Mouse (Mus musculus) embryonic facial prominence, embryonic 13.5 days (tissue): ENCODE results near the gene Trp53bp1. TPM values are rescaled to one million over a fixed set of nuclear protein-coding genes. Genes with fewer than 3 reads are reported as not detected.
A peak's percentile ranks its signal among the peaks of the same experiment; 100 is the strongest.

Source experiments
- ATAC-seq: fragments of 200-750 bp; cut with Nextera tagmentation; 2 replicates; pipeline ENCODE4 v1.8.0; 2017; ENCODE audit warnings: low read depth; ENCODE audit not compliant: insufficient number of reproducible peaks, insufficient read depth, low FRiP score, low TSS enrichment
- H3K27ac ChIP-seq: fragments of 300-500 bp; sonication (generic); 2 replicates; pipeline ENCODE4 v1.5.1; 2015; ENCODE audit warnings: moderate library complexity, mild to moderate bottlenecking, inconsistent platforms
- H3K27me3 ChIP-seq: fragments of 300-500 bp; sonication (generic); 2 replicates; pipeline ENCODE4 v1.6.1; 2015; ENCODE audit warnings: mild to moderate bottlenecking, inconsistent platforms
- H3K36me3 ChIP-seq: fragments of 300-500 bp; sonication (generic); 2 replicates; pipeline ENCODE4 v1.6.1; 2015; ENCODE audit warnings: mild to moderate bottlenecking, inconsistent platforms
- H3K4me1 ChIP-seq: fragments of 300-500 bp; sonication (generic); 2 replicates; pipeline ENCODE4 v1.6.1; 2015; ENCODE audit warnings: inconsistent platforms
- H3K4me2 ChIP-seq: fragments of 300-500 bp; sonication (generic); 2 replicates; pipeline ENCODE4 v1.6.1; 2015; ENCODE audit warnings: moderate library complexity, mild to moderate bottlenecking, inconsistent platforms
- H3K4me3 ChIP-seq: fragments of 300-500 bp; sonication (generic); 2 replicates; pipeline ENCODE4 v1.5.1; 2015; ENCODE audit warnings: mild to moderate bottlenecking, inconsistent platforms
- H3K9ac ChIP-seq: fragments of 300-500 bp; sonication (generic); 2 replicates; pipeline ENCODE4 v1.6.1; 2015; ENCODE audit warnings: mild to moderate bottlenecking, inconsistent platforms
- H3K9me3 ChIP-seq: fragments of 300-500 bp; sonication (generic); 2 replicates; pipeline ENCODE4 v1.6.1; 2016; ENCODE audit warnings: inconsistent platforms
- WGBS: fragments of 180-500 bp; shearing (Covaris S2); methylation state at CpG from one replicate; pipeline ENCODE4 v1.1.7; 2015; ENCODE audit warnings: mixed read lengths; 5-methylcytosine and 5-hydroxymethylcytosine counted together
- polyA plus RNA-seq: library from polyadenylated mRNA; unstranded; fragments of >200 nt; fragmentation: Nextera tagmentation; extraction: Ambion mirVana; gene quantifications from 2 replicates; pipeline ENCODE4 v1.2.1, GENCODE M21; 2015

Gene Trp53bp1
- polyA plus RNA-seq, 1 experiment from 2014 or later, result 95.8 TPM

DNA sequence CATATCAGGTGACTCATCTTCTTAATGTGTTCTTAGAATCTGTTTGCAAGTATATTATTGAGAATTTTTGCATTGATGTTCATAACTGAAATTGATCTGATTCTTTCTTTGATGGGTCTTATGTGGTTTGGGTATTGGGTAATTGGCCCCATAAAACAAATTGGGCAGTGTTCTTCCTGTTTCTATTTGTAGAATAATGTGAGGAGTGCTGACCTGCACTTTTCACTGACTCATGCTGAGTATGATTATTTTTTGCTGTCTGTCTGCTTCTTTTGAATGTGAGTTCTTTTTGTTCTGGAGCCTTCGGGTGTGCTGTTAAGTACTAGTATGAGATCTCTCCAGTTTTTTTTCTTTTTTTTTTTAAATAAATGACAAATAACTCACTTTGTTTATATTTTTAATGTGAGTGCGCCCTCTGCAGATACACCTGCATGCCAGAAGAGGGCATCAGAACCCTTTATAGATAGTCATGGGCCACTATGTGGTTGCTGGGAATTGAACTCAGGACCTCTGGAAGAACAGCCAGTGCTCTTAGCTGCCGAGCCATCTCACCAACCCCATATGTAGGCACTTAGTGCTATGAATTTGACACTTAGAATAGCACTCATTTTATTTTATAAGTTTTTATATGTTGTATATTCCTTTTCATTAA, 92.3 kb downstream of the Trp53bp1 start:
- ATAC-seq, result no peak
- no peak overlapping the region for H3K27ac ChIP-seq
- H3K36me3 ChIP-seq, result peaks cover 79% of the 10 kb centered on the region

GRCm38 (mm10) chr2:121170980-121171742, 100.0 kb downstream of the Trp53bp1 start, which contains the start of gene Zscan29:
Zscan29 (minus strand) TSS chr2:121171125.
- H3K27ac ChIP-seq, result peak within 1 kb of the TSS; percentile 92
- peak within 1 kb of the TSS; percentile 88 for H3K9ac ChIP-seq
- H3K27me3 ChIP-seq, result no peaks in the 10 kb centered on the region
- WGBS, result 1% methylated on average over 64 of the region's 66 CpGs
- H3K4me3 ChIP-seq, result peak within 1 kb of the TSS; percentile 90
- H3K4me2 ChIP-seq, result peak within 1 kb of the TSS; percentile 77
- peaks cover 39% of the 10 kb centered on the region for H3K36me3 ChIP-seq
- peaks cover 28% of the 10 kb centered on the region for H3K4me1 ChIP-seq
- no peaks in the 10 kb centered on the region for H3K9me3 ChIP-seq
- ATAC-seq, result peak; percentile 88

More for the DNA sequence above, 92.3 kb downstream of the Trp53bp1 start:
- no peaks in the 10 kb centered on the region for H3K27me3 ChIP-seq
- no peak overlapping the region for H3K9ac ChIP-seq
- H3K9me3 ChIP-seq, result no peaks in the 10 kb centered on the region
- WGBS, result 87% methylated on average over 3 of the region's 3 CpGs
- no peak overlapping the region for H3K4me2 ChIP-seq
- no peak overlapping the region for H3K4me3 ChIP-seq
- H3K4me1 ChIP-seq, result no peaks in the 10 kb centered on the region

- Histone ChIP-seq H3K27ac (peak within 1 kb of the TSS; percentile 92), H3K36me3 (peaks cover 38% of the 10 kb centered on the region), H3K9ac (peak within 1 kb of the TSS; percentile 88), H3K4me2 (peak within 1 kb of the TSS; percentile 77), H3K4me1 (peaks cover 28% of the 10 kb centered on the region), H3K9me3 (no peaks in the 10 kb centered on the region), H3K4me3 (peak within 1 kb of the TSS; percentile 90), H3K27me3 (no peaks in the 10 kb centered on the region)
- WGBS, result 0% methylated on average over 36 of the region's 38 CpGs
- ATAC-seq, result peak; percentile 12; the same call in 1 of the 2 replicates
These were observed 100.7 kb downstream of the Trp53bp1 start, which contains the start of gene Tubgcp4 for GRCm38 (mm10) chr2:121170481-121170971. Tubgcp4 (plus strand) TSS chr2:121170654.

GRCm38 (mm10) chr2:121169902-121170301, 101.3 kb downstream of the Trp53bp1 start:
- peak overlapping the region; percentile 90 for H3K4me3 ChIP-seq
- H3K9ac ChIP-seq, result peak overlapping the region; percentile 88
- no peaks in the 10 kb centered on the region for H3K27me3 ChIP-seq
- ATAC-seq, result no peak
- 4% methylated on average over 9 of the region's 9 CpGs for WGBS
- no peaks in the 10 kb centered on the region for H3K9me3 ChIP-seq
- H3K4me1 ChIP-seq, result peaks cover 28% of the 10 kb centered on the region
- H3K27ac ChIP-seq, result no peak overlapping the region
- peaks cover 35% of the 10 kb centered on the region for H3K36me3 ChIP-seq
- H3K4me2 ChIP-seq, result peak overlapping the region; percentile 77

DNA sequence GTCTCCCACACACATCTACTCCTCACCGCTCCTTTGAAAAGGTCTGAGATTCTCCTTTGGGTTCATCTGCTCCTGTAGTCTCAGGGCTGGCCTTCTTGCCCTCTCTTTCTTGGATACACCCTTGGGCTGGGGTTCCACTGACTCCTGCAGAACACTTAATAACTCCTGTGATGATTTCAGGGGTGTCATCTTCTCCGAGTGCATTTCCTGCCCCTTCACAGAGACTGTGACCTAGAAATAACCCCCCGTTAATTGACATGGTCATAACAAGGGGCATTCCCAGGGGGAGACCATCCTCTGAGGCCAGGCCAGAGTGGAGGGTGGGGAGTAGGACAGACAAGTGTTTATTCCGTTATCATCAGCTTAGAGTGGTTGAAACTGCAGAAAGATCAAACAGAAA, 102.0 kb downstream of the Trp53bp1 start:
- Histone ChIP-seq H3K9ac (peak overlapping the region; percentile 88), H3K36me3 (peaks cover 34% of the 10 kb centered on the region), H3K4me2 (peak overlapping the region; percentile 77), H3K9me3 (no peaks in the 10 kb centered on the region), H3K4me1 (peaks cover 28% of the 10 kb centered on the region), H3K27ac (no peak overlapping the region), H3K27me3 (no peaks in the 10 kb centered on the region), H3K4me3 (peak overlapping the region; percentile 90)
- WGBS, result 57% methylated on average over 4 of the region's 4 CpGs
- no peak for ATAC-seq

- Histone ChIP-seq H3K36me3 (peaks cover 43% of the 10 kb centered on the region), H3K9ac (no peak overlapping the region), H3K9me3 (no peaks in the 10 kb centered on the region), H3K27me3 (no peaks in the 10 kb centered on the region), H3K4me2 (no peak overlapping the region), H3K27ac (no peak overlapping the region), H3K4me1 (no peaks in the 10 kb centered on the region), H3K4me3 (no peak overlapping the region)
- WGBS, result 84% methylated on average over 3 of the region's 3 CpGs
- no peak for ATAC-seq
These were observed 118.1 kb downstream of the Trp53bp1 start for GRCm38 (mm10) chr2:121153100-121153499.

- no peak overlapping the region for H3K4me3 ChIP-seq
- no peak for ATAC-seq
- no peaks in the 10 kb centered on the region for H3K27me3 ChIP-seq
- no peaks in the 10 kb centered on the region for H3K4me1 ChIP-seq
- no peaks in the 10 kb centered on the region for H3K9me3 ChIP-seq
- no peak overlapping the region for H3K9ac ChIP-seq
- H3K4me2 ChIP-seq, result no peak overlapping the region
- 77% methylated on average over 5 of the region's 5 CpGs for WGBS
- H3K36me3 ChIP-seq, result peaks cover 48% of the 10 kb centered on the region
- no peak overlapping the region for H3K27ac ChIP-seq
These were observed 121.5 kb downstream of the Trp53bp1 start for GRCm38 (mm10) chr2:121149679-121150078.

Other genes starting within 250 kb of the Trp53bp1 start
- gene Epb42, start 234.3 kb downstream of the Trp53bp1 start, polyA plus RNA-seq, result 0.87 and 3.2 TPM in 2 replicates
- 0.22 TPM in 1 of 2 replicates, not detected in the other for gene Tgm5, start 185.6 kb downstream of the Trp53bp1 start, polyA plus RNA-seq
- not detected in 2 replicates for gene Tgm7, start 161.6 kb downstream of the Trp53bp1 start, polyA plus RNA-seq
- gene Adal, start 131.0 kb downstream of the Trp53bp1 start, polyA plus RNA-seq, result 20.3 and 22.9 TPM in 2 replicates
- 21.5 and 22.2 TPM in 2 replicates for gene Lcmt2, start 130.8 kb downstream of the Trp53bp1 start, polyA plus RNA-seq
- gene Tubgcp4, start 100.8 kb downstream of the Trp53bp1 start, polyA plus RNA-seq, result 68.0 and 71.4 TPM in 2 replicates
- 11.1 and 11.9 TPM in 2 replicates for gene Zscan29, start 100.3 kb downstream of the Trp53bp1 start, polyA plus RNA-seq
- 4.3 and 4.8 TPM in 2 replicates for gene Map1a, start 18.2 kb upstream of the Trp53bp1 start, polyA plus RNA-seq
- 8.4 and 11.7 TPM in 2 replicates for gene Ppip5k1, start 84.0 kb upstream of the Trp53bp1 start, polyA plus RNA-seq
- 12.9 and 19.7 TPM in 2 replicates for gene Ckmt1, start 86.3 kb upstream of the Trp53bp1 start, polyA plus RNA-seq
- gene Strc, start 115.8 kb upstream of the Trp53bp1 start, polyA plus RNA-seq, result not detected in 2 replicates
- gene Pdia3, start 142.4 kb upstream of the Trp53bp1 start, polyA plus RNA-seq, result 657 and 685 TPM in 2 replicates
- 3.3 and 3.8 TPM in 2 replicates for gene Catsper2, start 142.4 kb upstream of the Trp53bp1 start, polyA plus RNA-seq
- gene Ell3, start 172.9 kb upstream of the Trp53bp1 start, polyA plus RNA-seq, result 12.2 and 22.4 TPM in 2 replicates
- 552 and 638 TPM in 2 replicates for gene Serf2, start 177.8 kb upstream of the Trp53bp1 start, polyA plus RNA-seq
- 129 and 139 TPM in 2 replicates for gene Hypk, start 181.9 kb upstream of the Trp53bp1 start, polyA plus RNA-seq
- 0.55 and 0.65 TPM in 2 replicates for gene Serinc4, start 185.4 kb upstream of the Trp53bp1 start, polyA plus RNA-seq
- 63.3 and 64.2 TPM in 2 replicates for gene Mfap1b, start 202.7 kb upstream of the Trp53bp1 start, polyA plus RNA-seq
- 31.4 and 39.4 TPM in 2 replicates for gene Mfap1a, start 235.3 kb upstream of the Trp53bp1 start, polyA plus RNA-seq
- gene Wdr76, start 235.3 kb upstream of the Trp53bp1 start, polyA plus RNA-seq, result 7.6 and 8.9 TPM in 2 replicates